15 mouse cellular contexts compared by ENCODE assay signal in genomic region chr10:19177414-19177813, GRCm38 (mm10).
"Had no signal": no experiment of that assay in that cellular context is flagged by ENCODE, and none has a peak within 500 bp of the region (broad histone marks: within the 10 kb centered on the region; RNA-seq: fewer than 3 reads in every experiment).

No protein-coding gene starts in this region.

- H3K9ac ChIP-seq: hindbrain, embryonic 13.5 days; limb, embryonic 13.5 days; liver, embryonic 15.5 days; lung, embryonic 15.5 days; midbrain, embryonic 15.5 days; neural tube, embryonic 12.5 days; stomach, embryonic 15.5 days had no signal

- H3K4me2 ChIP-seq: hindbrain, embryonic 13.5 days; limb, embryonic 13.5 days; liver, embryonic 11.5 days; liver, embryonic 15.5 days; lung, embryonic 15.5 days; midbrain, embryonic 11.5 days; midbrain, embryonic 15.5 days; neural tube, embryonic 12.5 days; stomach, embryonic 15.5 days had no signal

- H3K27me3 ChIP-seq: hindbrain, embryonic 13.5 days; limb, embryonic 13.5 days; liver, embryonic 15.5 days; lung, embryonic 15.5 days; midbrain, embryonic 15.5 days; neural tube, embryonic 12.5 days; stomach, embryonic 15.5 days had no signal

- H3K36me3 ChIP-seq: hindbrain, embryonic 13.5 days; limb, embryonic 13.5 days; liver, embryonic 15.5 days; lung, embryonic 15.5 days; midbrain, embryonic 15.5 days; neural tube, embryonic 12.5 days; stomach, embryonic 15.5 days had no signal

- ATAC-seq: hindbrain, postnatal 0 days; midbrain, embryonic 15.5 days had no signal

- H3K4me1 ChIP-seq: hindbrain, embryonic 13.5 days; limb, embryonic 13.5 days; liver, embryonic 15.5 days; lung, embryonic 15.5 days; midbrain, embryonic 15.5 days; neural tube, embryonic 12.5 days; stomach, embryonic 15.5 days had no signal

- DNase-seq: kidney, adult 11 months; kidney, postnatal 14 days; left cerebral cortex, postnatal 4 days; retina, postnatal 1 day; right cerebral cortex, postnatal 4 days had no signal

- H3K9me3 ChIP-seq: limb, embryonic 13.5 days; liver, embryonic 15.5 days; lung, embryonic 15.5 days; neural tube, embryonic 12.5 days; stomach, embryonic 15.5 days had no signal

- H3K27ac ChIP-seq: hindbrain, embryonic 13.5 days; hindbrain, postnatal 0 days; limb, embryonic 13.5 days; liver, embryonic 15.5 days; lung, embryonic 15.5 days; midbrain, embryonic 15.5 days; neural tube, embryonic 12.5 days; stomach, embryonic 15.5 days had no signal

- H3K4me3 ChIP-seq: hindbrain, embryonic 13.5 days; limb, embryonic 13.5 days; liver, embryonic 15.5 days; lung, embryonic 15.5 days; midbrain, embryonic 15.5 days; neural tube, embryonic 12.5 days; stomach, embryonic 15.5 days had no signal
